Mouse (Mus musculus): ENCODE measurements around the gene Spop. TPM values are rescaled to one million over a fixed set of nuclear protein-coding genes. Genes with fewer than 3 reads are reported as not detected.

Spop gene
- polyA plus RNA-seq, 1 experiment from 2014 or later = 77.8 TPM

- Histone ChIP-seq H3K9ac (ENCODE audit: low read depth, low read length) (no peak overlapping the region), H3K4me2 (ENCODE audit: low read length) (no peak overlapping the region), H3K4me3 (replicated peaks; ENCODE audit: low read depth, low read length) (no peak overlapping the region), H3K4me1 (replicated peaks; ENCODE audit: insufficient read depth, low read length) (no peaks in the 10 kb centered on the region), H3K27me3 (ENCODE audit: insufficient read depth, low read length) (no peaks in the 10 kb centered on the region), H3K9me3 (replicated peaks; ENCODE audit: low read length) (no peaks in the 10 kb centered on the region), H3K36me3 (ENCODE audit: insufficient read depth, low read length) (peaks cover 11% of the 10 kb centered on the region), H3K27ac (no peak overlapping the region)
- ATAC-seq (replicated peaks; ENCODE audit: low FRiP score, low read depth) = no peak
- 84% methylated on average over 7 of the region's 7 CpGs for WGBS
- no peak for TF ChIP-seq CTCF (IDR thresholded peaks at IDR 0.05; ENCODE audit: low read depth)
- DNase-seq (ENCODE audit: low spot score) = no peak
These were observed 62.4 kb downstream of the Spop start for GRCm38 (mm10) chr11:95476323-95476722.

GRCm38 (mm10) chr11:95479458-95479857 lies 65.6 kb downstream of the Spop start:
- DNase-seq (ENCODE audit: low spot score) (no peak), ATAC-seq (replicated peaks; ENCODE audit: low FRiP score, low read depth) (no peak)
- no peak; the same call in 1 of the 2 replicates for TF ChIP-seq CTCF (IDR thresholded peaks at IDR 0.05; ENCODE audit: low read depth)
- no peak overlapping the region for H3K9ac ChIP-seq (ENCODE audit: low read depth, low read length)
- H3K36me3 ChIP-seq (ENCODE audit: insufficient read depth, low read length) = peaks cover 6% of the 10 kb centered on the region; the same call in 1 of the 2 replicates
- no peak overlapping the region for H3K27ac ChIP-seq
- no peak overlapping the region for H3K4me3 ChIP-seq (replicated peaks; ENCODE audit: low read depth, low read length)
- WGBS = 90% methylated on average over 4 of the region's 4 CpGs
- no peaks in the 10 kb centered on the region for H3K27me3 ChIP-seq (ENCODE audit: insufficient read depth, low read length)
- H3K9me3 ChIP-seq (replicated peaks; ENCODE audit: low read length) = no peaks in the 10 kb centered on the region
- H3K4me1 ChIP-seq (replicated peaks; ENCODE audit: insufficient read depth, low read length) = no peaks in the 10 kb centered on the region
- H3K4me2 ChIP-seq (ENCODE audit: low read length) = no peak overlapping the region

GRCm38 (mm10) chr11:95480662-95481061 lies 66.8 kb downstream of the Spop start:
- no peak for DNase-seq (ENCODE audit: low spot score)
- no peak for TF ChIP-seq CTCF (IDR thresholded peaks at IDR 0.05; ENCODE audit: low read depth)
- H3K9ac ChIP-seq (ENCODE audit: low read depth, low read length) = no peak overlapping the region
- no peak overlapping the region for H3K4me2 ChIP-seq (ENCODE audit: low read length)
- no peak overlapping the region for H3K27ac ChIP-seq
- H3K27me3 ChIP-seq (ENCODE audit: insufficient read depth, low read length) = no peaks in the 10 kb centered on the region
- no peak for ATAC-seq (replicated peaks; ENCODE audit: low FRiP score, low read depth)
- H3K4me1 ChIP-seq (replicated peaks; ENCODE audit: insufficient read depth, low read length) = no peaks in the 10 kb centered on the region
- 84% methylated on average over 4 of the region's 4 CpGs for WGBS
- H3K36me3 ChIP-seq (ENCODE audit: insufficient read depth, low read length) = peaks cover 6% of the 10 kb centered on the region
- no peaks in the 10 kb centered on the region for H3K9me3 ChIP-seq (replicated peaks; ENCODE audit: low read length)
- no peak overlapping the region for H3K4me3 ChIP-seq (replicated peaks; ENCODE audit: low read depth, low read length)

DNA sequence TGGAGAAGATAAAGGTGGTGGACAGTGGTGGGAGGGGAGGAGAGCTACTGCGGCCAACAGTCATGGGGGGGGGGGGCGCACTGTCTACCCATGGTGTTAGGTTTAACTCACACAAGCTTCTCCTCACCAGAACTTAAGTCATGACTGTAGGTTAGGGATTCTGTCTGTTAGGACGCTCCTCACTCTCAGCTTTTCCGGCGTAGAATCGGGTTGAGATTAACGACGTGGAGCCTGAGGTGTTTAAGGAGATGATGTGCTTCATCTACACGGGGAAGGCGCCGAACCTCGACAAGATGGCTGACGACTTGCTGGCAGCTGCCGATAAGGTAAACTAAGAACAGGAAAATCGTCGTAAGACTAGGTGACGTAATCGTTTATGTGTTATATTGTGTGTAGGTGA lies 71.8 kb downstream of the Spop start:
- ATAC-seq (replicated peaks; ENCODE audit: low FRiP score, low read depth) = no peak
- no peak for DNase-seq (ENCODE audit: low spot score)
- WGBS = 74% methylated on average over 18 of the region's 18 CpGs
- no peak for TF ChIP-seq CTCF (IDR thresholded peaks at IDR 0.05; ENCODE audit: low read depth)
- Histone ChIP-seq H3K27me3 (ENCODE audit: insufficient read depth, low read length) (no peaks in the 10 kb centered on the region), H3K9ac (ENCODE audit: low read depth, low read length) (no peak overlapping the region), H3K27ac (no peak overlapping the region), H3K36me3 (ENCODE audit: insufficient read depth, low read length) (peaks cover 37% of the 10 kb centered on the region), H3K4me3 (replicated peaks; ENCODE audit: low read depth, low read length) (no peak overlapping the region), H3K4me2 (ENCODE audit: low read length) (no peak overlapping the region), H3K4me1 (replicated peaks; ENCODE audit: insufficient read depth, low read length) (no peaks in the 10 kb centered on the region), H3K9me3 (replicated peaks; ENCODE audit: low read length) (no peaks in the 10 kb centered on the region)

- Histone ChIP-seq H3K27ac (no peak overlapping the region), H3K9me3 (replicated peaks; ENCODE audit: low read length) (no peaks in the 10 kb centered on the region), H3K4me3 (replicated peaks; ENCODE audit: low read depth, low read length) (no peak overlapping the region), H3K27me3 (ENCODE audit: insufficient read depth, low read length) (no peaks in the 10 kb centered on the region), H3K9ac (ENCODE audit: low read depth, low read length) (no peak overlapping the region), H3K36me3 (ENCODE audit: insufficient read depth, low read length) (peaks cover 47% of the 10 kb centered on the region), H3K4me2 (ENCODE audit: low read length) (no peak overlapping the region), H3K4me1 (replicated peaks; ENCODE audit: insufficient read depth, low read length) (no peaks in the 10 kb centered on the region)
- ATAC-seq (replicated peaks; ENCODE audit: low FRiP score, low read depth) = no peak
- no peak for TF ChIP-seq CTCF (IDR thresholded peaks at IDR 0.05; ENCODE audit: low read depth)
- WGBS = 99% methylated on average over 2 of the region's 2 CpGs
- DNase-seq (ENCODE audit: low spot score) = no peak
These were observed 73.4 kb downstream of the Spop start for GRCm38 (mm10) chr11:95487237-95487636.

GRCm38 (mm10) chr11:95490104-95490503 lies 76.2 kb downstream of the Spop start:
- Histone ChIP-seq H3K27ac (no peak overlapping the region), H3K27me3 (ENCODE audit: insufficient read depth, low read length) (no peaks in the 10 kb centered on the region), H3K9ac (ENCODE audit: low read depth, low read length) (no peak overlapping the region), H3K9me3 (replicated peaks; ENCODE audit: low read length) (no peaks in the 10 kb centered on the region), H3K4me3 (replicated peaks; ENCODE audit: low read depth, low read length) (no peak overlapping the region), H3K4me2 (ENCODE audit: low read length) (no peak overlapping the region), H3K4me1 (replicated peaks; ENCODE audit: insufficient read depth, low read length) (no peaks in the 10 kb centered on the region), H3K36me3 (ENCODE audit: insufficient read depth, low read length) (peaks cover 51% of the 10 kb centered on the region)
- DNase-seq (ENCODE audit: low spot score) (no peak), ATAC-seq (replicated peaks; ENCODE audit: low FRiP score, low read depth) (no peak)
- WGBS = 84% methylated on average over 14 of the region's 14 CpGs
- no peak for TF ChIP-seq CTCF (IDR thresholded peaks at IDR 0.05; ENCODE audit: low read depth)

DNA sequence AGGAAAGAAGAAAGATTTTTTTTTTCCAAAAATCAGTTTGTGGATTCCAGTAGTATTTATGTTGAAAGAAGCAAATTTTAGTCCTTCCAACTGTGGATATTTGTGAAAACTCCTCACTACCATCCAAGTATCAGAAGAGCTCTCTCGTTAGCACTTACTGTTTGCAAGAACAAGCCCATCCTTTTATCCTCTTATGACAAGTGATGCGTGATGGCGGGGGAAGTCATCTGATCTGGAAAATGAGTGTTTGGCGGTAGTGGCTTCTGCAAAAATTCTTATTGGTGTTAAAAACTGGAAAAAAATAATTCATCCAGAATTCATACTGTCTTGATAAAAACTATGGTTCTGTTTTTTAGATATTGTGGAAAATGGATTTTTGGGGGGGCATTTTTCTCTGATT lies 78.4 kb downstream of the Spop start:
- no peak overlapping the region for H3K4me3 ChIP-seq (replicated peaks; ENCODE audit: low read depth, low read length)
- WGBS = 79% methylated on average over 4 of the region's 4 CpGs
- ATAC-seq (replicated peaks; ENCODE audit: low FRiP score, low read depth) (no peak), DNase-seq (ENCODE audit: low spot score) (no peak)
- no peaks in the 10 kb centered on the region for H3K27me3 ChIP-seq (ENCODE audit: insufficient read depth, low read length)
- TF ChIP-seq CTCF (IDR thresholded peaks at IDR 0.05; ENCODE audit: low read depth) = no peak
- H3K36me3 ChIP-seq (ENCODE audit: insufficient read depth, low read length) = peaks cover 39% of the 10 kb centered on the region
- no peak overlapping the region for H3K27ac ChIP-seq
- H3K9ac ChIP-seq (ENCODE audit: low read depth, low read length) = no peak overlapping the region
- H3K9me3 ChIP-seq (replicated peaks; ENCODE audit: low read length) = no peaks in the 10 kb centered on the region
- H3K4me1 ChIP-seq (replicated peaks; ENCODE audit: insufficient read depth, low read length) = no peaks in the 10 kb centered on the region
- H3K4me2 ChIP-seq (ENCODE audit: low read length) = no peak overlapping the region
